Mouse (Mus musculus) myocyte (in vitro differentiated cells): Measurements from ENCODE around the gene Scrg1.

Experiments used
- CEBPB ChIP-seq: IDR thresholded peaks from 2 replicates; pipeline ENCODE4 v1.6.1; 2011; ENCODE audit warnings: mild to moderate bottlenecking, moderate library complexity; ENCODE audit not compliant: poor library complexity, insufficient read depth, severe bottlenecking
- E2F4 ChIP-seq: IDR thresholded peaks from one replicate; pipeline ENCODE4 v1.6.1; 2011; ENCODE audit warnings: mild to moderate bottlenecking, control low read depth, moderate library complexity; ENCODE audit not compliant: insufficient read depth
- MAX ChIP-seq: IDR thresholded peaks from one replicate; pipeline ENCODE4 v1.6.1; 2011; ENCODE audit warnings: low read depth, mild to moderate bottlenecking, control low read depth
- MYOG ChIP-seq, 3 experiments: IDR thresholded peaks; one replicate each; pipeline ENCODE4 v1.6.1; 2011; ENCODE audit warnings: control low read depth in 2 of 3, low read depth in 2 of 3, mild to moderate bottlenecking in 2 of 3; ENCODE audit not compliant: insufficient read length in 2 of 3, control insufficient read depth in 1 of 3, insufficient read depth in 1 of 3
- POLR2A ChIP-seq: IDR thresholded peaks from one replicate; pipeline ENCODE4 v1.6.1; 2011; ENCODE audit warnings: low read depth, mild to moderate bottlenecking, control low read depth, moderate library complexity; ENCODE audit not compliant: insufficient read length
- TCF12 ChIP-seq: IDR thresholded peaks from one replicate; pipeline ENCODE4 v1.6.1; 2011; ENCODE audit warnings: mild to moderate bottlenecking, control low read depth; ENCODE audit not compliant: poor library complexity, insufficient read depth, severe bottlenecking

DNA sequence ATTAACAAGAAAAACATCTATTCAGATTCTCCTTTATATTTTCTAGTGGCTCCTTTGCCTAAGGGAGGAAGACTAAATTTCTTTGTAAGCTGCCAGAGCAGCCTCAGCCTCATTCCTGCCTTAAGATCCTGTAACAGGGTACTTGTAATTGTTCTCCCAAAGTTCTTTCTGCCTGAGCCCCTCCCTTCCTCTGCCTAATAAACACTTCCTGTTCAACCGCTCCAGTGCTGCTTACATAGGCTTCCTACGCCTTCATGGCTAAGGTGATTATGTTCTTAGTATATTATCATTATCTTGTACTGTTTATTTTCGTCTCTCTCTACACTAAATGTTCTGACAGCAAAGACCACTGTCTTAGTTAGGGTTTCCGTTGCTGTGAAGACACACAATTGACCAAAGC is 52.9 kb downstream of the Scrg1 start:
- no peak for TF ChIP-seq CEBPB
- TF ChIP-seq POLR2A, result no peak
- TF ChIP-seq E2F4, result no peak
- TF ChIP-seq MAX, result no peak
- no peak for TF ChIP-seq MYOG (IDR thresholded peaks at IDR 0.05; ENCODE audit: control insufficient read depth in 1 of 3, insufficient read depth in 1 of 3, insufficient read length in 2 of 3, low read depth in 2 of 3)
- TF ChIP-seq TCF12, result no peak
